Mouse (Mus musculus): Measurements from ENCODE around the gene Myh9.

GRCm38 (mm10) chr15:77804460-77804859 is 37.5 kb downstream of the Myh9 start:
- TF ChIP-seq GATA1 (IDR thresholded peaks at IDR 0.05; ENCODE audit: borderline replicate concordance, low read length) (no peak), FLI1 (IDR thresholded peaks at IDR 0.05; ENCODE audit: low read length) (no peak)

All from megakaryocyte, embryonic 14.5 days (primary cell).